Mouse (Mus musculus) urinary bladder, postnatal 4 days (tissue): Measurements from ENCODE around the gene Disc1.

Experiments used
- DNase-seq, 2 experiments: peaks; one replicate each; pipeline ENCODE4 v3.0.0; 2021 to 2022; ENCODE audit warnings: low spot score in 2 of 2

Disc1 gene

GRCm38 (mm10) chr8:125177958-125178357 lies 124.0 kb downstream of the Disc1 start:
- no peak for DNase-seq

GRCm38 (mm10) chr8:125183548-125184451 lies 129.8 kb downstream of the Disc1 start:
- peak; percentile 64 to 86 for DNase-seq

GRCm38 (mm10) chr8:125184452-125184817 lies 130.4 kb downstream of the Disc1 start:
- DNase-seq, result no peak

- DNase-seq, result no peak
Measured at GRCm38 (mm10) chr8:125184881-125185280, 130.9 kb downstream of the Disc1 start.

GRCm38 (mm10) chr8:125187044-125187443 lies 133.0 kb downstream of the Disc1 start:
- DNase-seq, result no peak

GRCm38 (mm10) chr8:125193701-125194100 lies 139.7 kb downstream of the Disc1 start:
- DNase-seq, result no peak

- no peak for DNase-seq
Measured at GRCm38 (mm10) chr8:125195121-125195520, 141.1 kb downstream of the Disc1 start.

- DNase-seq, result no peak
Measured at GRCm38 (mm10) chr8:125196573-125197094, 142.6 kb downstream of the Disc1 start.

GRCm38 (mm10) chr8:125197341-125198002 lies 143.5 kb downstream of the Disc1 start:
- no peak for DNase-seq

- no peak for DNase-seq
Measured at GRCm38 (mm10) chr8:125198420-125199196, 144.6 kb downstream of the Disc1 start.

- no peak for DNase-seq
Measured at GRCm38 (mm10) chr8:125199197-125199939, 145.4 kb downstream of the Disc1 start.

GRCm38 (mm10) chr8:125200273-125200863 lies 146.4 kb downstream of the Disc1 start:
- no peak for DNase-seq

GRCm38 (mm10) chr8:125201650-125202049 lies 147.7 kb downstream of the Disc1 start:
- no peak for DNase-seq

- DNase-seq, result no peak
Measured at GRCm38 (mm10) chr8:125203016-125203415, 149.0 kb downstream of the Disc1 start.

- DNase-seq, result no peak
Measured at GRCm38 (mm10) chr8:125205556-125205955, 151.6 kb downstream of the Disc1 start.

GRCm38 (mm10) chr8:125206391-125206790 lies 152.4 kb downstream of the Disc1 start:
- DNase-seq, result no peak

GRCm38 (mm10) chr8:125206962-125207361 lies 153.0 kb downstream of the Disc1 start:
- no peak for DNase-seq

- DNase-seq, result no peak
Measured at GRCm38 (mm10) chr8:125212619-125213167, 158.7 kb downstream of the Disc1 start.

GRCm38 (mm10) chr8:125217902-125218581 lies 164.0 kb downstream of the Disc1 start:
- no peak for DNase-seq

- DNase-seq, result no peak
Measured at GRCm38 (mm10) chr8:125218669-125219068, 164.7 kb downstream of the Disc1 start.
